In genomic region chr10:67999170-67999569, GRCm38 (mm10) we compare ENCODE assay signal across 17 mouse cellular contexts. TPM values are rescaled to one million over a fixed set of nuclear protein-coding genes. Genes with fewer than 3 reads are reported as not detected.
"Had no signal": no experiment of that assay in that cellular context is flagged by ENCODE, and none has a peak within 500 bp of the region (broad histone marks: within the 10 kb centered on the region; RNA-seq: fewer than 3 reads in every experiment).

No protein-coding gene starts in this region.

- H3K9me3 ChIP-seq: neural tube, embryonic 12.5 days; neural tube, embryonic 13.5 days; neural tube, embryonic 15.5 days; stomach, embryonic 15.5 days had no signal

- DNase-seq: retina, postnatal 1 day; right cerebral cortex, adult 18-20 months; right cerebral cortex, postnatal 14 days; right cerebral cortex, postnatal 25 days; right cerebral cortex, postnatal 4 days; thymus, adult 18-20 months; thymus, adult 2 months; thymus, postnatal 14 days; thymus, postnatal 25 days; thymus, postnatal 36 days; thymus, postnatal 4 days had no signal

- H3K27ac ChIP-seq: neural tube, embryonic 12.5 days; neural tube, embryonic 13.5 days; neural tube, embryonic 15.5 days; stomach, embryonic 15.5 days; stomach, postnatal 0 days had no signal

- H3K36me3 ChIP-seq: neural tube, embryonic 12.5 days; neural tube, embryonic 13.5 days; neural tube, embryonic 15.5 days; stomach, embryonic 15.5 days had no signal

- H3K4me2 ChIP-seq: neural tube, embryonic 13.5 days; neural tube, embryonic 15.5 days; stomach, embryonic 15.5 days had no signal

- H3K27me3 ChIP-seq: neural tube, embryonic 12.5 days; neural tube, embryonic 13.5 days; neural tube, embryonic 15.5 days; stomach, embryonic 15.5 days had no signal

- H3K4me1 ChIP-seq: neural tube, embryonic 12.5 days; neural tube, embryonic 13.5 days; stomach, embryonic 15.5 days had no signal

- H3K4me3 ChIP-seq: neural tube, embryonic 12.5 days; neural tube, embryonic 13.5 days; neural tube, embryonic 15.5 days; stomach, embryonic 15.5 days had no signal

- H3K9ac ChIP-seq: neural tube, embryonic 12.5 days; neural tube, embryonic 13.5 days; neural tube, embryonic 15.5 days; stomach, embryonic 15.5 days had no signal

RNA-seq across cellular contexts. Expression of gene Rtkn2, which starts 19.8 kb away (rescaled TPM):
- total RNA-seq: neutrophil, adult 5-6 weeks had no signal
